Mouse (Mus musculus): Measurements from ENCODE around the gene Znrf1. TPM values are rescaled to one million over a fixed set of nuclear protein-coding genes. Genes with fewer than 3 reads are reported as not detected.

The Znrf1 gene
- polyA plus RNA-seq, 1 experiment from 2014 or later, result 14.0 TPM

DNA sequence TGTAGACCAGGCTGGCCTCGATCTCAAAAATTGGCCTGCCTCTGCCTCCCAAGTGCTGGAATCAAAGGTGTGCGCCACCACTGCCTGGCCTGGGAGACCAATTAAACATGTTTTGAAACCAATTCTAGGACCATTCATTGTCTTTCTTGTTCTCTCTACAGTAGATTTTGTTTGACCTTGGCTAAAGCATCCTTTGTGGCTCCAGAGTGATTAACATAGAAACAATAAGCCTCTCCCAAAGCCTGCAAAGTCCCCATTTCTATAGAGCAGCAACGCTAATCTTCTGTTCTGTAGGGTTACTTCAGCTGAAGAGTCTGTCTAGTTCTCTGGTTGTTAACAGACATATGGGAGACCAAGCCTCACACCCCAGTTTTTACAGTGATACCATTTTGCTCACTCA is 114.8 kb downstream of the Znrf1 start:
- H3K4me2 ChIP-seq (ENCODE audit: low read depth, low read length), result no peak overlapping the region
- no peaks in the 10 kb centered on the region for H3K9me3 ChIP-seq (replicated peaks; ENCODE audit: control insufficient read depth, low read length)
- no peaks in the 10 kb centered on the region for H3K27me3 ChIP-seq (ENCODE audit: control insufficient read depth, insufficient read depth, low read length)
- H3K9ac ChIP-seq (ENCODE audit: low read length), result no peak overlapping the region
- no peak overlapping the region for H3K27ac ChIP-seq (ENCODE audit: low read length)
- no peaks in the 10 kb centered on the region for H3K36me3 ChIP-seq (ENCODE audit: control insufficient read depth, insufficient read depth, low read length)
- no peak overlapping the region for H3K4me3 ChIP-seq (replicated peaks; ENCODE audit: low read length)
- H3K4me1 ChIP-seq (ENCODE audit: control insufficient read depth, insufficient read depth, low read length), result peaks cover 11% of the 10 kb centered on the region; the same call in 1 of the 2 replicates
- 90% methylated on average over 3 of the region's 3 CpGs for WGBS
- ATAC-seq (ENCODE audit: insufficient read depth, low FRiP score), result no peak

DNA sequence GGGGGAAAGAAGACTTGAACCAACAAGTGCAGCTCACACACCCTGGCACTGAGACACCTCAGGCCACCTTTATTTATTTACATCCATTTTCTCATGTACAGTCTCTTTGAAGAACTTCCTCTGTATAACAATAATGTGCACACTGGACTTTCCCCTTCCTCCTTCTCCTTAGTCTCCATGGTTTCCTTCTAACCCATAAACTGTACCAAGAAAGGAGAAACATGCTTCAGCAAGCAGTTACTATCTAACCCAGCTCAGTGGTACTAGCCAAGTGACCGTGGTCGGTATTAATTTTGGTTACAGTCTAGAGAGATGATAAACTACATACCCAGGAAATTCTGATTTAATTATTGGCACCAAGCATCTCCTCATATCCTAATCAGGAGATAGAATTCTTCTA is 117.6 kb downstream of the Znrf1 start:
- ATAC-seq (ENCODE audit: insufficient read depth, low FRiP score), result no peak
- 88% methylated on average over 2 of the region's 2 CpGs for WGBS
- no peak overlapping the region for H3K4me2 ChIP-seq (ENCODE audit: low read depth, low read length)

DNA sequence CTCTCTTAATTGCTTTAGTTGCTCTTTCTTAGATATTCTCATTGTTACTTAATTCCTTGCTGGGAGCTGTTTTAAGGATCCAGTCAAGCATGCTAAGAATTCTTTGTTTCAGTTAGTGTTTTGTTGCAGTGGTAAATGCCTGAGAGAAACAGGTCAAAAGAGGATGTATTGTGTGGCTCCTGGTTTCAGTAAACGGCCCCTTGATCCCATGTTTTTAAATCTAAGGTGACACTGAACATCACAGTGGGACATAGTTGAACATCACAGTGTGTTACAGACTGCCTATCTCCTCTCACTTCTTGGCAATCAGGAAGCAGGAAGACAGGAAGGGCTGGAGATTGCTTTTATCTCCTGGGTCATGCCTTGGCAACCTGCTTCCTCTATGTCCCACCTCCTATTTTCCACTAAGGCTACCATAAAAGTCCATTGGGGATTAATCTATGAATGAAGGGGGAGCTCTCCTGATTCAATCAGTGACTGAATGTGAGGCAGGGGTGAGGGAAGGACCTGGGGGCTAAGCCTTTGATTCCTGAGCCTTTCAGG is 121.5 kb downstream of the Znrf1 start:
- Histone ChIP-seq H3K27me3 (ENCODE audit: control insufficient read depth, insufficient read depth, low read length) (no peaks in the 10 kb centered on the region), H3K9me3 (replicated peaks; ENCODE audit: control insufficient read depth, low read length) (no peaks in the 10 kb centered on the region), H3K4me2 (ENCODE audit: low read depth, low read length) (no peak overlapping the region), H3K27ac (ENCODE audit: low read length) (no peak overlapping the region), H3K36me3 (ENCODE audit: control insufficient read depth, insufficient read depth, low read length) (no peaks in the 10 kb centered on the region), H3K4me3 (replicated peaks; ENCODE audit: low read length) (no peak overlapping the region), H3K9ac (ENCODE audit: low read length) (no peak overlapping the region), H3K4me1 (ENCODE audit: control insufficient read depth, insufficient read depth, low read length) (no peaks in the 10 kb centered on the region)
- WGBS, result 81% methylated on average over 1 of the region's 1 CpGs
- no peak for ATAC-seq (ENCODE audit: insufficient read depth, low FRiP score)

More for the DNA sequence above, 117.6 kb downstream of the Znrf1 start:
- Histone ChIP-seq H3K36me3 (ENCODE audit: control insufficient read depth, insufficient read depth, low read length) (no peaks in the 10 kb centered on the region), H3K9me3 (replicated peaks; ENCODE audit: control insufficient read depth, low read length) (no peaks in the 10 kb centered on the region), H3K4me3 (replicated peaks; ENCODE audit: low read length) (no peak overlapping the region), H3K27ac (ENCODE audit: low read length) (no peak overlapping the region), H3K4me1 (ENCODE audit: control insufficient read depth, insufficient read depth, low read length) (peaks cover 6% of the 10 kb centered on the region; the same call in 1 of the 2 replicates), H3K9ac (ENCODE audit: low read length) (no peak overlapping the region), H3K27me3 (ENCODE audit: control insufficient read depth, insufficient read depth, low read length) (no peaks in the 10 kb centered on the region)

DNA sequence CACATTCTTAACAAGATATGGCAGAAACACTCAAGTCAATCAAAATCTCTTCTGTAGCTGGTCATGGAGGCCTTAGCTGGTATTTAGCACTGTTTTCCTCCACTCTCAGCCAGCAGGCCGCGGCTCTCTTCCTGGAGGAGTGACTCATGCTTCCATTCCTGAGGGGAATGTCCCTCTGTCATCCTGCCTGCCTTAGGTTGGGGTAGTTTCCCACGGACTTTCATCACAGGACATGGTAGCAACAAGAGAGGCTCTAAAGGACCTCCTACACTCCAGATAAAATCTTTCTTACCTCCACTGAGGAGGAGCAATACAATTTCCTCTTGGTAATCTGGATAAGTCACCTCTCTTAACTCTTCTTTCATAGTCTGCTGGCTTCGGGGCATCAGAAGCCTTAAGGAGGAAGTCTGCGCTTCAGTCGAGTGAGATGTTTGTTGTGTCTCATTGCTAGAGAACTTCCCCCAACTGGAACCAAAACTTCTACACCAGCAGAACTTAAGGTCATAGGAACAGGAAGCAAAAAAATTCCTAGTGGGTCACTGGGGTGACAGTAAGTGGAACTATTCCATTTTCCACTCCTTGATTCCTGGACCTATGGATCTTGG is 123.0 kb downstream of the Znrf1 start:
- Histone ChIP-seq H3K9me3 (replicated peaks; ENCODE audit: control insufficient read depth, low read length) (no peaks in the 10 kb centered on the region), H3K4me2 (ENCODE audit: low read depth, low read length) (no peak overlapping the region), H3K4me3 (replicated peaks; ENCODE audit: low read length) (no peak overlapping the region), H3K4me1 (ENCODE audit: control insufficient read depth, insufficient read depth, low read length) (no peaks in the 10 kb centered on the region), H3K9ac (ENCODE audit: low read length) (no peak overlapping the region), H3K27me3 (ENCODE audit: control insufficient read depth, insufficient read depth, low read length) (no peaks in the 10 kb centered on the region), H3K27ac (ENCODE audit: low read length) (no peak overlapping the region), H3K36me3 (ENCODE audit: control insufficient read depth, insufficient read depth, low read length) (no peaks in the 10 kb centered on the region)
- ATAC-seq (ENCODE audit: insufficient read depth, low FRiP score), result no peak
- 68% methylated on average over 6 of the region's 6 CpGs for WGBS

DNA sequence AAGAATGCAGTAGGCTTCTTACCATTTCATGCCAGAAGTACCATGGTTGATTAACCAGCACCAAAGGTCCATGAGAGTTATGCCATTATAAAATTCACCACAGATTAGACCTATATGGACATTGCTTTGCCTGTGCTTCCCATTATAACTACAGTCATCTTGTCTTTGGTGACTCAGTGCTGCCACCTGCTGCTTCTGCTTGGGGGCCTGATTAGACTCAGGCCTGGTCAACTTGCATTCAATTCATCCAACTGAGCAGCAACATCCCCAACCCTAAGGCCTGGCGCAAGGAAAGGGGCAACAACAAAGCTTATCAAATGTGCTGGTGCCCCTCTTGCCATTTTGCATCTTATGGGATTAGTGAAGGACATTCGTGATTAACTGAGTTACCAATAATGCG is 126.6 kb downstream of the Znrf1 start:
- no peaks in the 10 kb centered on the region for H3K27me3 ChIP-seq (ENCODE audit: control insufficient read depth, insufficient read depth, low read length)
- no peaks in the 10 kb centered on the region for H3K4me1 ChIP-seq (ENCODE audit: control insufficient read depth, insufficient read depth, low read length)
- H3K36me3 ChIP-seq (ENCODE audit: control insufficient read depth, insufficient read depth, low read length), result peaks cover 6% of the 10 kb centered on the region; the same call in 1 of the 2 replicates
- no peak; the same call in 1 of the 2 replicates for ATAC-seq (ENCODE audit: insufficient read depth, low FRiP score)
- H3K4me3 ChIP-seq (replicated peaks; ENCODE audit: low read length), result no peak overlapping the region
- H3K27ac ChIP-seq (ENCODE audit: low read length), result no peak overlapping the region
- H3K9me3 ChIP-seq (replicated peaks; ENCODE audit: control insufficient read depth, low read length), result no peaks in the 10 kb centered on the region
- 83% methylated on average over 3 of the region's 3 CpGs for WGBS
- no peak overlapping the region for H3K4me2 ChIP-seq (ENCODE audit: low read depth, low read length)
- no peak overlapping the region for H3K9ac ChIP-seq (ENCODE audit: low read length)

DNA sequence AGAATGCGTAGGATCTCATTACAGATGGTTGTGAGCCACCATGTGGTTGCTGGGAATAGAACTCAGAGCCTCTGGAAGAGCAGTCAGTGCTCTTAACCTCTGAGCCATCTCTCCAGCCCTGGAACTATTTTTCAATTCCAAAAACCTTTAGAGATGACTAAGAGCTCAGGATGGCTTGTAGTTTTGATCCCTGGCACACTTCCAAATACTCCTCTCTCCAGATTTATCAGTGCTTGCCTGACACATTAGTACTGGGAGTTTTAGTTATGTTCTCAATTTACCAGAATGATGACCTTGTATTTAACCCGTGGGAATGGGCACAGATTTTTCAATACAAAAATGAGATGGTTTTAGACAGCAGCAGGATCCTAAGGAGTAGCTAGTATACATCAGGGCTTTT is 130.9 kb downstream of the Znrf1 start:
- Histone ChIP-seq H3K4me3 (replicated peaks; ENCODE audit: low read length) (no peak overlapping the region), H3K27me3 (ENCODE audit: control insufficient read depth, insufficient read depth, low read length) (no peaks in the 10 kb centered on the region), H3K4me1 (ENCODE audit: control insufficient read depth, insufficient read depth, low read length) (no peaks in the 10 kb centered on the region), H3K9me3 (replicated peaks; ENCODE audit: control insufficient read depth, low read length) (no peaks in the 10 kb centered on the region), H3K36me3 (ENCODE audit: control insufficient read depth, insufficient read depth, low read length) (peaks cover 23% of the 10 kb centered on the region), H3K27ac (ENCODE audit: low read length) (no peak overlapping the region), H3K4me2 (ENCODE audit: low read depth, low read length) (no peak overlapping the region), H3K9ac (ENCODE audit: low read length) (no peak overlapping the region)
- no peak for ATAC-seq (ENCODE audit: insufficient read depth, low FRiP score)
- WGBS, result 72% methylated on average over 2 of the region's 2 CpGs

Other genes starting within 250 kb of the Znrf1 start
- gene Rfwd3, start 235.9 kb upstream of the Znrf1 start, polyA plus RNA-seq (2015; fragmentation: Nextera tagmentation; extraction: Ambion mirVana), result 47.0 and 50.1 TPM in 2 replicates
- 2.6 and 2.7 TPM in 2 replicates for gene Mlkl, start 197.9 kb upstream of the Znrf1 start, polyA plus RNA-seq (2015; fragmentation: Nextera tagmentation; extraction: Ambion mirVana)
- 5.9 and 7.9 TPM in 2 replicates for gene Fa2h, start 142.3 kb upstream of the Znrf1 start, polyA plus RNA-seq (2015; fragmentation: Nextera tagmentation; extraction: Ambion mirVana)
- gene Wdr59, start 14.0 kb upstream of the Znrf1 start, polyA plus RNA-seq (2015; fragmentation: Nextera tagmentation; extraction: Ambion mirVana), result 5.9 and 6.5 TPM in 2 replicates
- gene Ldhd, start 94.3 kb downstream of the Znrf1 start, polyA plus RNA-seq (2015; fragmentation: Nextera tagmentation; extraction: Ambion mirVana), result 2.9 and 3.4 TPM in 2 replicates
- gene Zfp1, start 107.3 kb downstream of the Znrf1 start, polyA plus RNA-seq (2015; fragmentation: Nextera tagmentation; extraction: Ambion mirVana), result 19.3 TPM in 2 replicates
- gene Ctrb1, start 154.9 kb downstream of the Znrf1 start, polyA plus RNA-seq (2015; fragmentation: Nextera tagmentation; extraction: Ambion mirVana), result 3,395 and 3,754 TPM in 2 replicates
- 38.5 and 44.6 TPM in 2 replicates for gene Bcar1, start 207.7 kb downstream of the Znrf1 start, polyA plus RNA-seq (2015; fragmentation: Nextera tagmentation; extraction: Ambion mirVana)

Data from stomach, embryonic 16.5 days (tissue).